Mouse (Mus musculus): Measurements from ENCODE around the gene Acaca. TPM values are rescaled to one million over a fixed set of nuclear protein-coding genes. Genes with fewer than 3 reads are reported as not detected.
"Not testable (repeated sequence)": the region's sequence is repeated elsewhere in the genome, so short reads cannot be mapped to it uniquely, and the experiment has no call there.

Gene Acaca
- polyA plus RNA-seq, 1 experiment, result 34.5 TPM

GRCm38 (mm10) chr11:84391126-84391525 is 261.7 kb downstream of the Acaca start:
- Histone ChIP-seq H3K4me3 (replicated peaks; ENCODE audit: extremely low read depth, low read depth, low read length) (no peak overlapping the region), H3K4me1 (ENCODE audit: control insufficient read depth, insufficient read depth, low read length) (peaks cover 2% of the 10 kb centered on the region; the same call in 1 of the 2 replicates)
- no peak for DNase-seq
- WGBS, result 84% methylated on average over 8 of the region's 8 CpGs
- TF ChIP-seq POLR2A (IDR thresholded peaks at IDR 0.05; ENCODE audit: borderline replicate concordance, extremely low read depth, low read depth, low read length) (no peak), CTCF (IDR thresholded peaks at IDR 0.05; ENCODE audit: insufficient read depth, low read length) (no peak)

GRCm38 (mm10) chr11:84392066-84392465 is 262.6 kb downstream of the Acaca start:
- H3K4me3 ChIP-seq (replicated peaks; ENCODE audit: extremely low read depth, low read depth, low read length); H3K4me1 ChIP-seq (ENCODE audit: control insufficient read depth, insufficient read depth, low read length); DNase-seq: not testable (repeated sequence)
- 88% methylated on average over 7 of the region's 7 CpGs for WGBS

GRCm38 (mm10) chr11:84393571-84393970 is 264.1 kb downstream of the Acaca start:
- TF ChIP-seq POLR2A (IDR thresholded peaks at IDR 0.05; ENCODE audit: borderline replicate concordance, extremely low read depth, low read depth, low read length), result no peak
- no peak for TF ChIP-seq CTCF (IDR thresholded peaks at IDR 0.05; ENCODE audit: insufficient read depth, low read length)
- peaks cover 2% of the 10 kb centered on the region; the same call in 1 of the 2 replicates for H3K4me1 ChIP-seq (ENCODE audit: control insufficient read depth, insufficient read depth, low read length)
- 60% methylated on average over 7 of the region's 7 CpGs for WGBS
- H3K4me3 ChIP-seq (replicated peaks; ENCODE audit: extremely low read depth, low read depth, low read length), result no peak overlapping the region
- no peak for DNase-seq

- peaks cover 2% of the 10 kb centered on the region; the same call in 1 of the 2 replicates for H3K4me1 ChIP-seq (ENCODE audit: control insufficient read depth, insufficient read depth, low read length)
- WGBS, result 54% methylated on average over 1 of the region's 1 CpGs
- DNase-seq, result no peak
- no peak overlapping the region for H3K4me3 ChIP-seq (replicated peaks; ENCODE audit: extremely low read depth, low read depth, low read length)
- TF ChIP-seq POLR2A (IDR thresholded peaks at IDR 0.05; ENCODE audit: borderline replicate concordance, extremely low read depth, low read depth, low read length), result no peak
- no peak for TF ChIP-seq CTCF (IDR thresholded peaks at IDR 0.05; ENCODE audit: insufficient read depth, low read length)
Measured at GRCm38 (mm10) chr11:84395010-84395409, 265.5 kb downstream of the Acaca start.

GRCm38 (mm10) chr11:84406733-84407132 is 277.3 kb downstream of the Acaca start:
- Histone ChIP-seq H3K4me3 (replicated peaks; ENCODE audit: extremely low read depth, low read depth, low read length) (no peak overlapping the region), H3K4me1 (ENCODE audit: control insufficient read depth, insufficient read depth, low read length) (no peaks in the 10 kb centered on the region)
- TF ChIP-seq CTCF (IDR thresholded peaks at IDR 0.05; ENCODE audit: insufficient read depth, low read length), result no peak
- no peak for TF ChIP-seq POLR2A (IDR thresholded peaks at IDR 0.05; ENCODE audit: borderline replicate concordance, extremely low read depth, low read depth, low read length)
- DNase-seq, result no peak
- 87% methylated on average over 4 of the region's 4 CpGs for WGBS

- Histone ChIP-seq H3K4me3 (replicated peaks; ENCODE audit: extremely low read depth, low read depth, low read length) (no peak overlapping the region), H3K4me1 (ENCODE audit: control insufficient read depth, insufficient read depth, low read length) (no peaks in the 10 kb centered on the region)
- no peak for DNase-seq
- WGBS, result 49% methylated on average over 4 of the region's 4 CpGs
- no peak for TF ChIP-seq POLR2A (IDR thresholded peaks at IDR 0.05; ENCODE audit: borderline replicate concordance, extremely low read depth, low read depth, low read length)
- no peak for TF ChIP-seq CTCF (IDR thresholded peaks at IDR 0.05; ENCODE audit: insufficient read depth, low read length)
Measured at GRCm38 (mm10) chr11:84410383-84410782, 280.9 kb downstream of the Acaca start.

GRCm38 (mm10) chr11:84410879-84411641 is 281.6 kb downstream of the Acaca start:
- no peak for TF ChIP-seq POLR2A (IDR thresholded peaks at IDR 0.05; ENCODE audit: borderline replicate concordance, extremely low read depth, low read depth, low read length)
- no peak for TF ChIP-seq CTCF (IDR thresholded peaks at IDR 0.05; ENCODE audit: insufficient read depth, low read length)
- Histone ChIP-seq H3K4me3 (replicated peaks; ENCODE audit: extremely low read depth, low read depth, low read length) (no peak overlapping the region), H3K4me1 (ENCODE audit: control insufficient read depth, insufficient read depth, low read length) (no peaks in the 10 kb centered on the region)
- WGBS, result 67% methylated on average over 7 of the region's 7 CpGs
- DNase-seq, result no peak

- no peak for DNase-seq
- 56% methylated on average over 7 of the region's 7 CpGs for WGBS
- no peak overlapping the region for H3K4me3 ChIP-seq (replicated peaks; ENCODE audit: extremely low read depth, low read depth, low read length)
Measured at GRCm38 (mm10) chr11:84411642-84412018, 282.2 kb downstream of the Acaca start.

GRCm38 (mm10) chr11:84412201-84412934 is 282.9 kb downstream of the Acaca start:
- no peaks in the 10 kb centered on the region for H3K4me1 ChIP-seq (ENCODE audit: control insufficient read depth, insufficient read depth, low read length)
- no peak overlapping the region for H3K4me3 ChIP-seq (replicated peaks; ENCODE audit: extremely low read depth, low read depth, low read length)
- TF ChIP-seq CTCF (IDR thresholded peaks at IDR 0.05; ENCODE audit: insufficient read depth, low read length), result no peak
- no peak for TF ChIP-seq POLR2A (IDR thresholded peaks at IDR 0.05; ENCODE audit: borderline replicate concordance, extremely low read depth, low read depth, low read length)
- DNase-seq, result no peak
- 73% methylated on average over 12 of the region's 12 CpGs for WGBS

More at GRCm38 (mm10) chr11:84411642-84412018, 282.2 kb downstream of the Acaca start:
- no peaks in the 10 kb centered on the region for H3K4me1 ChIP-seq (ENCODE audit: control insufficient read depth, insufficient read depth, low read length)
- no peak for TF ChIP-seq POLR2A (IDR thresholded peaks at IDR 0.05; ENCODE audit: borderline replicate concordance, extremely low read depth, low read depth, low read length)
- no peak for TF ChIP-seq CTCF (IDR thresholded peaks at IDR 0.05; ENCODE audit: insufficient read depth, low read length)

GRCm38 (mm10) chr11:84413111-84413510 is 283.6 kb downstream of the Acaca start:
- DNase-seq, result no peak
- 64% methylated on average over 6 of the region's 6 CpGs for whole genome bisulfite sequencing
- TF ChIP-seq POLR2A (IDR thresholded peaks at IDR 0.05; ENCODE audit: borderline replicate concordance, extremely low read depth, low read depth, low read length), result no peak
- TF ChIP-seq CTCF (IDR thresholded peaks at IDR 0.05; ENCODE audit: insufficient read depth, low read length), result no peak
- H3K4me3 ChIP-seq (replicated peaks; ENCODE audit: extremely low read depth, low read depth, low read length), result no peak overlapping the region
- no peaks in the 10 kb centered on the region for H3K4me1 ChIP-seq (ENCODE audit: control insufficient read depth, insufficient read depth, low read length)
